Mouse (Mus musculus): ENCODE data around the gene Asprv1. TPM values are rescaled to one million over a fixed set of nuclear protein-coding genes. Genes with fewer than 3 reads are reported as not detected.

Asprv1 gene
- total RNA-seq, 1 experiment, result 0.71 TPM

DNA sequence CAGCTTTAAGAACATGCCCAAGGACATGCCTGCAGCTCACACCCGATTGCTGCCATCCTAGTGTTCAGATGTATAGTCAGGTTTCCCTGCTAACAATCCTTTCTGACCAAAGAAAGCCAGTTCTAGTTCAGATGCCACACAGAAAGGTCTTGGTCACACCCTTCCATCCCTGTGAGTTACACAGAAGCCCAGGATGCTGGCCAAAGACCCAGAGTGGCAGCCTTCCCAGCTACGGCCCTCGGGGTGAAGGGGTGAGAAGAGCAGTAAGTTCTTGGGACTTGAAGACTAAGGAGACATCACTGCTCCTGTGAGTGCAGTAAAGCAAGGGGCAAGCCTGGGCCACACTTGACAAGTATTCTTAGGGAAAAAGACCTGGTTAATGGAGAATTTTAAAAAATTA, 44.8 kb upstream of the Asprv1 start:
- no peak for DNase-seq (ENCODE audit: low read depth, low spot score)
- Histone ChIP-seq H3K4me3 (ENCODE audit: insufficient read depth in 1 of 2, low read depth in 1 of 2, low read length in 2 of 2, poor library complexity in 1 of 2, severe bottlenecking in 1 of 2) (no peak overlapping the region), H3K9ac (ENCODE audit: insufficient read depth, low read depth, low read length, poor library complexity, severe bottlenecking) (no peak overlapping the region), H3K9me3 (ENCODE audit: control insufficient read depth, insufficient read depth, low read depth, low read length) (no peaks in the 10 kb centered on the region), H3K4me1 (ENCODE audit: control insufficient read depth in 2 of 2, insufficient read depth in 2 of 2, low read length in 2 of 2, poor library complexity in 1 of 2) (peaks cover 13 to 40% of the 10 kb centered on the region in 2 experiments), H3K36me3 (ENCODE audit: control insufficient read depth, insufficient read depth, low read length, poor library complexity, severe bottlenecking) (no peaks in the 10 kb centered on the region), H3K27ac (ENCODE audit: insufficient read depth, low read depth, low read length, poor library complexity, severe bottlenecking) (no peak overlapping the region; the same call in 1 of the 2 replicates)
- in situ Hi-C loops (cut with MboI; ENCODE audit: low sequenced_read_pairs in 2 of 2, unreplicated experiment in 2 of 2), result no loop called here
- no peak for TF ChIP-seq ZNF384 (IDR thresholded peaks at IDR 0.05; ENCODE audit: low read depth, low read length)
- no peak for TF ChIP-seq ZC3H11A (IDR thresholded peaks at IDR 0.05; ENCODE audit: borderline replicate concordance, low read depth, low read length)
- no peak for TF ChIP-seq CHD2 (IDR thresholded peaks at IDR 0.05; ENCODE audit: low read depth, low read length)
- no peak for TF ChIP-seq MAFK (IDR thresholded peaks at IDR 0.05; ENCODE audit: insufficient read depth, low read depth, low read length)
- no peak for TF ChIP-seq HCFC1 (IDR thresholded peaks at IDR 0.05; ENCODE audit: borderline replicate concordance, insufficient read depth, low read length)

DNA sequence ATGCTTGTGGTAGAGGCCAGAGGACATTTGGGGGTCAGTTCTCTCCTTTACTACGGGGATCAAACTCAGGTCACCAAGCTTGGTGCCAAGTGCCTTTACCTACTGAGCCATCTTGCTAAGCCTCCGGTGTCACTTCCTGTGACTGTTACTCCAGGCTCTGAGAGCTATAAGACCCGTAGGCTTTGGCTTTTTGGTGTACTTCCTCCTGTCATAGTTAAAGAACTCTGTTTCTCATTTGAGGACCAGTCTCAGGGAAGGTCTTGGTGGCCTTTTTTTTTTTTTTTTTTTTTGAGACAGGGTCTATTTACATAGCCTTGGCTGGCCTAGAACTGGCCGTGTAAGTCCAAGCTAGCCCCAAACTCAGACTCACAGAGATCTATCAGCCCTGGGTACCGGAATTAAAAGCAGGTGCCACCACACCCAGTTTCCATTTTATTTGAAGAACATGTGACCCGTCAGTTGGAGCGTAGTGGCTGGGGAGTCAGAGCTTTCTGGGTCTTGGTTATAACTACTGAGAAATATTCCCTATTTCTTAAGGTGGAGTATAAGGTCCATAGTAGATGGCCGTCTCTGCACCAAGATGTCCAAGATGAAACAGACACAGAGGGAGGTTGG, 44.3 kb upstream of the Asprv1 start:
- Histone ChIP-seq H3K4me3 (ENCODE audit: insufficient read depth in 1 of 2, low read depth in 1 of 2, low read length in 2 of 2, poor library complexity in 1 of 2, severe bottlenecking in 1 of 2) (peak overlapping the region in 1 of 2 experiments; percentile 56; a peak in 1 of 4 replicates), H3K9ac (ENCODE audit: insufficient read depth, low read depth, low read length, poor library complexity, severe bottlenecking) (no peak overlapping the region), H3K4me1 (ENCODE audit: control insufficient read depth in 2 of 2, insufficient read depth in 2 of 2, low read length in 2 of 2, poor library complexity in 1 of 2) (peaks cover 13 to 40% of the 10 kb centered on the region in 2 experiments), H3K27ac (ENCODE audit: insufficient read depth, low read depth, low read length, poor library complexity, severe bottlenecking) (peak overlapping the region; percentile 1; the same call in 1 of the 2 replicates), H3K9me3 (ENCODE audit: control insufficient read depth, insufficient read depth, low read depth, low read length) (no peaks in the 10 kb centered on the region), H3K36me3 (ENCODE audit: control insufficient read depth, insufficient read depth, low read length, poor library complexity, severe bottlenecking) (no peaks in the 10 kb centered on the region)
- DNase-seq (ENCODE audit: low read depth, low spot score), result no peak
- in situ Hi-C loops (cut with MboI; ENCODE audit: low sequenced_read_pairs in 2 of 2, unreplicated experiment in 2 of 2), result no loop called here
- 0 out of 2 replicates have a peak, but pooled peaks have one; percentile 38 for TF ChIP-seq ZNF384 (IDR thresholded peaks at IDR 0.05; ENCODE audit: low read depth, low read length)
- TF ChIP-seq MAFK (IDR thresholded peaks at IDR 0.05; ENCODE audit: insufficient read depth, low read depth, low read length), result no peak

DNA sequence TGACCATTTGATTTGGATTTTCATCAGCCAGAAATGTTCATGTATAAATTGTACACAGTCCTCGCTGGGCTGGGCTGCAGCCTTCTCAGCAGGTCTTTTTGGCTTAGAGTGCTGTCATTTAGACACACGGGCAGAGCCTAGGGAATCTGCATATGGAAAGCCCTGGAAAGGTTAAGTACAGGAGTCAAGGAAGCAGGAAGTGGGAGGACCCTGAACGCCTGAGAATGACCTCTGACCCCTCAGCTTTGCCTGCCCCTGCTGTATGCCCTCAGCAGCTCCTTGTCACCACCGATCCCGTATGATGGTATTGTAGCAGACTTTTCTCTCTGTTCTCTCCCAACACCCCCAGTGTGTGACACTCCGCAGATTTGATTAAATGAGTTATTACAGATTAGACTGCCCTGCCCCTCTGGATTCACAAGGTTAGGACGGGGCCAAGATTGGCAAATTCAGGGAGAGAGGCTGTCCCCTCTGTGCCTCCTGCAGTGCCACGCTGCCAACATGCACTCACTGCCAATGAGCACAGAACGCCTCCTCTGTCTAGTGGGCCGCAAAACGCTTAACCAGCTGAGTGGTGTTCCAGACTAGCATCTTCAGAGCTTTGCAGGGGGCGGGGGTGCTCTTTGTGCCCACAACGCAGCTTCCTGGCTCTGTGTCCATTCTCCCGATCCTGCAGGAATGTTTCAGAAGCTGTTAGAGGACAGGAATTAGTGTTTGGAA, 43.5 kb upstream of the Asprv1 start:
- H3K27ac ChIP-seq (ENCODE audit: insufficient read depth, low read depth, low read length, poor library complexity, severe bottlenecking), result peak overlapping the region; percentile 68
- H3K36me3 ChIP-seq (ENCODE audit: control insufficient read depth, insufficient read depth, low read length, poor library complexity, severe bottlenecking), result no peaks in the 10 kb centered on the region
- H3K9me3 ChIP-seq (ENCODE audit: control insufficient read depth, insufficient read depth, low read depth, low read length), result no peaks in the 10 kb centered on the region
- in situ Hi-C loops (cut with MboI; ENCODE audit: low sequenced_read_pairs in 2 of 2, unreplicated experiment in 2 of 2), result no loop called here
- H3K9ac ChIP-seq (ENCODE audit: insufficient read depth, low read depth, low read length, poor library complexity, severe bottlenecking), result peak overlapping the region; percentile 68
- DNase-seq (ENCODE audit: low read depth, low spot score), result peak; percentile 51
- peaks cover 13 to 40% of the 10 kb centered on the region in 2 experiments for H3K4me1 ChIP-seq (ENCODE audit: control insufficient read depth in 2 of 2, insufficient read depth in 2 of 2, low read length in 2 of 2, poor library complexity in 1 of 2)
- no peak for TF ChIP-seq CHD2 (IDR thresholded peaks at IDR 0.05; ENCODE audit: low read depth, low read length)
- no peak for TF ChIP-seq HCFC1 (IDR thresholded peaks at IDR 0.05; ENCODE audit: borderline replicate concordance, insufficient read depth, low read length)
- TF ChIP-seq ZNF384 (IDR thresholded peaks at IDR 0.05; ENCODE audit: low read depth, low read length), result no peak
- no peak for TF ChIP-seq MAFK (IDR thresholded peaks at IDR 0.05; ENCODE audit: insufficient read depth, low read depth, low read length)
- TF ChIP-seq ZC3H11A (IDR thresholded peaks at IDR 0.05; ENCODE audit: borderline replicate concordance, low read depth, low read length), result no peak
- H3K4me3 ChIP-seq (ENCODE audit: insufficient read depth in 1 of 2, low read depth in 1 of 2, low read length in 2 of 2, poor library complexity in 1 of 2, severe bottlenecking in 1 of 2), result peak overlapping the region; percentile 53 to 56

DNA sequence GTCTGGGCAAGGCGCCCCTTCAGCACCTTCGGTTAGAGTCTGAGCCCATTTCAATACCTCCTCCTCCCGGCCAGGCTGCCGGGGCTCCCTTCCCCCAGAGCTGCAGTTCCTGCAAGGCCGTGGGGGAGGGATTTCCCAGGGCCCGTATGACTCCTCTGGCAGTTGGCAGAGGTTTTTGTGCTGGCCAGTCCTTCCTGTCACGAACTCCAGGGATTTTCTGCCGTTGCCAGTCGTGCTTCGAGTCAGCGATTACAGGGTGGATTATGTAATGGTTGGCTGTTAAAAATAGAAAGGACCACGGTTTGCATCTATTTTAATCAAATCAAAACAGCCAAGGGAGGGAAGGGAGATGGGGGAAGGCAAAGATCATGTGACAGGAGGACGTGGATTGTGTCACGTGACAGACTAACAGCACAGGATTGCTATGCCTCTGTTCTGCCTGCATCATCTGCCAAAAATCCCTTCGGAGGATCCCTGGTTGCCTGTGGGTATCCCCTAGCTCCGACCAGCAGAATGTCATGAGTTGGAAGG, 42.8 kb upstream of the Asprv1 start:
- TF ChIP-seq MAFK (IDR thresholded peaks at IDR 0.05; ENCODE audit: insufficient read depth, low read depth, low read length) (no peak), ZC3H11A (IDR thresholded peaks at IDR 0.05; ENCODE audit: borderline replicate concordance, low read depth, low read length) (no peak), HCFC1 (IDR thresholded peaks at IDR 0.05; ENCODE audit: borderline replicate concordance, insufficient read depth, low read length) (no peak), ZNF384 (IDR thresholded peaks at IDR 0.05; ENCODE audit: low read depth, low read length) (no peak), CHD2 (IDR thresholded peaks at IDR 0.05; ENCODE audit: low read depth, low read length) (no peak)
- no peaks in the 10 kb centered on the region for H3K36me3 ChIP-seq (ENCODE audit: control insufficient read depth, insufficient read depth, low read length, poor library complexity, severe bottlenecking)
- peak overlapping the region; percentile 53 to 56 for H3K4me3 ChIP-seq (ENCODE audit: insufficient read depth in 1 of 2, low read depth in 1 of 2, low read length in 2 of 2, poor library complexity in 1 of 2, severe bottlenecking in 1 of 2)
- H3K4me1 ChIP-seq (ENCODE audit: control insufficient read depth in 2 of 2, insufficient read depth in 2 of 2, low read length in 2 of 2, poor library complexity in 1 of 2), result peaks cover 13 to 37% of the 10 kb centered on the region in 2 experiments
- no peak for DNase-seq (ENCODE audit: low read depth, low spot score)
- peak overlapping the region; percentile 68; the same call in 1 of the 2 replicates for H3K9ac ChIP-seq (ENCODE audit: insufficient read depth, low read depth, low read length, poor library complexity, severe bottlenecking)
- no peaks in the 10 kb centered on the region for H3K9me3 ChIP-seq (ENCODE audit: control insufficient read depth, insufficient read depth, low read depth, low read length)
- H3K27ac ChIP-seq (ENCODE audit: insufficient read depth, low read depth, low read length, poor library complexity, severe bottlenecking), result peak overlapping the region; percentile 68; the same call in 1 of the 2 replicates
- in situ Hi-C loops (cut with MboI; ENCODE audit: low sequenced_read_pairs in 2 of 2, unreplicated experiment in 2 of 2), result no loop called here

Measured in ES-E14 (cell line).